Mouse (Mus musculus): Measurements from ENCODE around the gene Ing5.
"Not testable (repeated sequence)": the region's sequence is repeated elsewhere in the genome, so short reads cannot be mapped to it uniquely, and the experiment has no call there.

Ing5 gene

DNA sequence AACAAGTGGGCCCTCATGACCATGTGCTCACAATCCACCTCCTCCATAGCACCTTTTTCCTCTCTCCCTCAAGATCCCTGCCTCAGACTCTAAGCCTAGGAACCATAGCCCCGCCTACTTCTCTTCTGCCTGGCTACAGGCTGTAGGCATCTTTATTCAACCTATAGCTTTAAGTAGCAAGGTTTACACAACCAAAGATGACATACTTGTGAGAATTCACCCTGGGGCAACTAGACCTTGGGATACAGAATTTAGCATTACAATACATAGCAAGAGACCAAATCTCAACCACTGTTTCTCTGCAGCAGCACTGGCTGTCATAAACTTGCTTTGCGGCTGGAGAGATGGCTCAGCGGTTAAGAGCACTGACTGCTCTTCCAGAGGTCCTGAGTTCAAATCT is 6.2 kb downstream of the Ing5 start:
- DNase-seq (ENCODE audit: low read depth, low spot score): no peak

DNA sequence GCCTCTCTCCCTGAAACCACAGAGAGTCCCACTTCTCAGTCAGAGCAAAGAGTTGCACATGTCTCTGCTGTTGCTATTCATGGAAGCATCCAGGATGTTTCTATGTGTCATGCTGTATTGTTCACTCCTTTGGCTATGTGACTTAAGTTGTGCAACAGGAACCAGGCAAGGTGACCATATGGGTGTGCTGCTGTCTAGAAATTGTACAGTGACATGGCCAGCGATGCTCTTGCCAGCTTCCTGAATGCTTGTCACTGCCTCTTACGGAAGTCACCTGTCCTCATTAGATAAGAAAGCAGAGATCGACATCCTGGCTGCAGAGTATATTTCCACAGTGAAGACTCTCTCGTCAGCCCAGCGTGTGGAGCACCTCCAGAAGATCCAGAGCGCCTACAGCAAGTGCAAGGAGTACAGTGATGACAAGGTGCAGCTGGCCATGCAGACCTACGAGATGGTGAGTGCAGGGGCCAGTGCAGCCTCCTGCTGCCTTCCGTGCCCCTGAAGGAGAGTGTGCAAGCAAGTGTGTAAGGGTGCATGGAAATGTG is 7.8 kb downstream of the Ing5 start:
- no peak for DNase-seq (ENCODE audit: low read depth, low spot score)

DNA sequence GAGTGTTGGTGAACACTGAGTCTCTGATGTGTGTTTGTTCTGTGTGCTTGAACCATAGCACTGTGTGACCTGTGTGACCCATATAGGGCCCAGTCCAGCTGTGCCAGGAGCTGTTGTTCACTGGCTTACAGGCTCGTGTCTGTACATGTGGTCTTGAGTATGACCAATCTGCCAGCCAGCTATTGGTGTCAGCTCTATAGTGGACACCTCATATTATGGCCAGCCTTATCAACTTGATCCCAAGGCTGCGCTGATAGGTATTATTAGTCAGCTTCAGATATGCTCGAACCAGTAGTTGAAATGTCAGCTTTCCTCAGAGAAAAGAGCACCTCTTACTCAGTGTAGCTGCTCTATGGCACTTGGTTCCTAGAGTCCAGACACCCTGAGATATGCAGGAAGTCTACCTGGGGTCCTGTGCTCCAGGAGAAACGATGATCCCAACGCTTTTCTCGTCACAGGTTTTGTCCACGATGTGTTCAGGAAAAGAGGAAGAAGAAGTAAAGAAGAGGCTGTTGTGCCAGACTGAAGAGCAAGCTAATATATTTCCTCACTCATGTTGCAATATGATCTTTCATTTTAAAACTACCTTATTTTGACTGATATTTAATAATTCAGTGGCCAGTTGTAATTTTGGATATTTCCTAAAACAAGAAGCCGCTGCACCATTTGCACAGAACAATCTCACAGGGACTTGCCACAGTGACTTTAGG is 14.2 kb downstream of the Ing5 start:
- no peak for DNase-seq (ENCODE audit: low read depth, low spot score)

DNA sequence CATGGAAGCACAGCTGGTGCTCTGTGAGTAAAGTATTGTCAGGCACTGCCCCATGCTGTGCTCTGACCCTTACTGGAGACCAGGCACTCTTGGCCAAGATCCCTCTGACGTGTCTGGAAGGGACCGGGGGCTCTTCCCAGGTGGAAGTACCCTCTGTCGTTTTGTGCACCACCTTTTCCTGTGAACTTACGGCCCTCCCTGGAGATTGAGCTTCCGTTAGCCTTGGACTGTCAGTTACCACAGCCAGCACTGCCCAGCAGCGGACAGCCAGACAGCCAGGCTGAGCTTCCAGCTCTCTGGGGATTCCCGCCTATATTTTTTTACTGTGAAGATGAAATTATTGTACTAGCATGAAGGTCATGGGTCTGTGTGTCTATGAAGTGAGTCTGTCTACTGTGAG is 15.0 kb downstream of the Ing5 start:
- no peak for DNase-seq (ENCODE audit: low read depth, low spot score)

DNA sequence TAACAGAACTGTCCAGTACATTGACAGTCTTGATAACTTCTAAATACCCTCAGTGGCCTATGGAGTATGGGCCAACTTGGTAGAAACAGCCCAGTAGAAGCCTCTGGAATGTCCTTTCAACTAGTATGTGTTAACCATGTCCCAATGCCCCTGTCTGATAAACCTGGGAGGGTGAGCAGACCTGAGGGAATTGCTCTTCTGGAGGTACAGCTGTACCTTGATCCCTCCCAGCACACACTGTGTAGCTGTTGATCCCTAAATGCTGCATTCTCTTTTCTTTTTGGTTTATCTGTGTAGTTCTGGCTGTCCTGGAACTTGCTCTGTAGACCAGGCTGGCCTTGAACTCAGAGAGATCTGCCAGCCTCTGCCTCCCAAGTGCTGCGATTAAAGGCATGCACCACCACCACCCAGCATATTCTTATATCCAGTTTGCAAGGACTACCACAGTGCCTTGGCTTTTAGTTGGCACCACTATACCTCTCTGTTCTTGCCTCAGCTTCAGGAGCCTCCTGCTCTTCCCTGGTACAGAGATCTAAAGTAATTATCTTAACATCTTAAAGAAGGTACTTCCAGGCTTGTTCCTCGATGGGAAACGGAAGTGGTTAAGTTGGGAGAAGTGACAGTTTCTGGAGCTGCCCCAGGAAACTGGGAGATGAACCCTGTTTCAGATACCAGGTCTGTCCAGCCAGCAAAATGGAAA is 20.2 kb downstream of the Ing5 start:
- DNase-seq (ENCODE audit: low read depth, low spot score): no peak

DNA sequence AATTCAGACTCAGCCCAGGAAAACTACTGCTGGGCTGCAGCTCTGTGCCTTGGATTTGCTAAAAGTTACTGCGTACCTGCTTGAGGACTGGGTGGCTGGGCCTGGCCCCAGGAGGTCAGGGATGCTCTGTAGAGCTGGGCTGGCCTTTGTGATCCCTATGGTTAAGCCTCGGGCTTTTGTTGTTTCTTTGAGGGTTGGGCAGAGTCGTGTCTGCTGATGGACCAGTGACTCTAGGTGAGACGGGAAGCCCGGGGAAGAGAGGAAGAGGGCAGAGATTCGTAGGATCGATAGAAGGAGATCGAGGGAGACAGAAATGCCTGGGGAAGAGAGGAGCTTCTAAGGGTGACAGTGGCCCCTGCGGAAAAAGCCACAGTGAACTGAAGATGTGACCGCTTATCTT is 20.8 kb downstream of the Ing5 start, which contains the start of gene D2hgdh:
Gene D2hgdh (plus strand): TSS at position 301 of the 400 bp plus-strand sequence.
- DNase-seq (ENCODE audit: low read depth, low spot score): no peak

DNA sequence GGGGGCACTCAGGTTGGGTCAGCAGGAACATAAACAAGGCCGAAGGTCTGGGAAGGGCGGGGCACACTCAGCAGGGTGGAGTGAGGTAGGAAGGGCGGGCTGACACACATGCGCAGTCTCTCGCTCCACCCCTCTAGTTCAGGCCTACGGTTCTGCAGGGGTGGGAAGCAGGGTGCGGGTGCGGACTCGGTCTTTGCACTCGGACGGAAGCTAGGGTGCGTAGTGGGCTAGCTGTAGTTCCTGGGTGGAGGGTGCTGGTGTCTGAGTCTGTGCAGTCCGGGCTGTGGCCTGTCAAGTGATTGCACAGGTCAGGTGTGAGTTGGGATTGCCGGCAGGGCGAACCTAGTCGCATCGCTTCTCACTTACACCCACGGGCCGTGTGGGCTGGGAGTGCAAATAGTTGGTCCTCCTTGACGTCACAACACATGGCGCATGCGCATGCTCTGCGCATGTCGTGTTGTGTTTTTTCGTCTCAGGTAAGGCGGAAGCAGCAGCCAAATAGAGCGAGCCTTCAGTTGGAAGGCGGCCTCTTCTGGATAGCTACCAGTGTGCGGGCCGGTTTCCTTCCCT is 21.4 kb downstream of the Ing5 start:
- peak; percentile 94 for DNase-seq (ENCODE audit: low read depth, low spot score)

DNA sequence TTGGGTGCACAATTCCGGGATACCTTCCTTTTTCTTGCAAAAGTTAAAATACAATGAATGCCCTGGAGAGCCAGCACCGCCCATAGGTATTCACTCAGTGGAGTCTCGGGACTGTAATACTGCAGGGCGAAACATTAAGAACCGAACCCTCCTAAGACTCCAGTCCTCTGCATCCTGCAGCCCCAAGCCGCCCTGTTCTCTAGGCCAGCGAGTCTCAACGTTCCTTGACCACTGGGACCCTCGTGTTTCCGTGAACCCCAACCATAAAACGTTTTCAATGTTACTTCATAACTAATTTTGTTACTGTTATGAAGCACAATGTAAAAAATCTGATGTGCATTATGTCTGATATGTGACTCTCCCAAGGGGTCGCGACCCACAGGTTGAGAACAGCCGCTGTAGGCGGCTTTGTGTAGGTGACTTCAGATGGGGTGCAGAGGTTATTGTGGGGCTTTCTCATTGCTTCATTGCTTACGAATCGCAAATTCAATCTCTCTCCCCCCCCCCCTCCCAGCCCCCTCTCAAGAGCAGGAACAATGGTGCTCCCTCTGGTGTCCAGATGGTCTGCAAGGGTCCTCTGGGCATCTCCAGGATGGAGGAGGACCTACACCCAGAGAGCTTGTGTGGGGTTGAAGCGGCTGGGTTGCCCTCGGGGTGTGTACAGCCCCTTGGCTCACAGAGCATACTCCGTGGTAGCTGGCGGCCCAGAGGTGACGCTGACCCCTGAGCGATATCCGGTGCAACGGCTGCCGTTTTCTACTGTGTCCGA is 22.2 kb downstream of the Ing5 start:
- DNase-seq (ENCODE audit: low read depth, low spot score): no peak

DNA sequence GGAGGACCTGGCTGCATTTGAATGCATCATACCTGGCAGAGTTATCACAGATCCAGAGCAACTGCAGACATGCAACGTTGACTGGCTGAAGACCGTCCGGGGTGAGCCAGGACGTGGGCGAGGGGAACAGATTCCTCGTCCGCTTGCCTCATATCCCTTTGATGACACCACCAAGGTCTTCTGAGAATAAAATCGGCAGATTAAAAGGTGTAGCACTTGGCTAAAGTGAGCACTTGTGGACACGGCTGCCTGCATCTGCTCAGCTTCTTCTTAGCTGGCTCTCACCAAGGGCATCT is 22.7 kb downstream of the Ing5 start:
- no peak for DNase-seq (ENCODE audit: low read depth, low spot score)

DNA sequence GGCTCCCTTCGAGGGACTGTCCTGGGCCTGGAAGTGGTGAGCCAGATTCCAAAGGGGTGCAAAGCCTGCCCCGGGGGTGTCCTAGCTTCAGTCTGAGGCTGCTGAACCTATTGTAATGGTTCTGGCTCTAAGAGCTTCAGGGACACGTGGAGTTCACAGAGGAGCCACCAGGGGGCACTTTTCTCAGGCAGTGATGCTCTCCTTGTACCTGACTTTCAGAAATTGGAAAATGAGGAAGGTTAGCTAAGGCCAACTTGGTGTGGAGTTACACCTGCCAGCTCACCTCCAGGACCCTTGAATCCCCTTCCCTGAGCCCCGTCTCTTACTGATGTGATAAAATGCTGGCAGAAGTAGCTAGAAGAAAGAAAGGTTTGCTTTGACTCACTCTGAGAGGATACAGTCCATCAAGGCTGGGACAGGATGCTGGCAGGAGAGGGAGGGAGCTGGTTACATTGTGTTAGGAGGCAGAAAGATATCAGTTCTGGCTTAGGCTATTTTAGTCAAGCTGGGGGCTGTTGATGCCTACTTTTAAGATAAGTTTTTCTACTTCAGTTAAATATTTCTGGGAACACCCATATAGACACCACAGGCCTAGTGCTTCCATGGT is 29.1 kb downstream of the Ing5 start:
- not testable (repeated sequence) for DNase-seq (ENCODE audit: low read depth, low spot score)

DNA sequence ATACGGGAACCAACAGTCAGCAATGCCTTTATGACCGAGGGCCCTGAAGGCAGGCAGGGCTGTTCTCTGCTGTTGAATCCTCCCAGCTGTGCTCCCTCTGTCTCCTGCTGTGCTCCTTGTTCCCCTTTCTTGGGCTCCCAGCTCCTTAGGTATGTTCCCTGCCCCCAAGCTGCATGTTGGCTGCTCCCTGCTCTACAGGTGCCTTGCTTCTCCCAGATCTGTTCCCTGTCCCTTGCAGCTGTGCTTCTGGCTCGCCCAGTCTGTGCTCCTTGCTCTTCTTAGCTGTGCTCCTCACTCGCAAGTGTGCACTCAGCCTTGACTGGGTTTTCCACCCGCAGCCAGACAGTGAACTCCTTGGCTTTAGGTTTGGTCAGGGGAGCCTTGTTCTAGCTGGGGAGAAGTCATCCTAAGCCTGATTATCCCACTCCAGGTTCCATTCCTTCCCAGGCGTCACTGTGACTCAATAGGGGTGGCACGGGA is 30.9 kb downstream of the Ing5 start:
- DNase-seq (ENCODE audit: low read depth, low spot score): no peak

DNA sequence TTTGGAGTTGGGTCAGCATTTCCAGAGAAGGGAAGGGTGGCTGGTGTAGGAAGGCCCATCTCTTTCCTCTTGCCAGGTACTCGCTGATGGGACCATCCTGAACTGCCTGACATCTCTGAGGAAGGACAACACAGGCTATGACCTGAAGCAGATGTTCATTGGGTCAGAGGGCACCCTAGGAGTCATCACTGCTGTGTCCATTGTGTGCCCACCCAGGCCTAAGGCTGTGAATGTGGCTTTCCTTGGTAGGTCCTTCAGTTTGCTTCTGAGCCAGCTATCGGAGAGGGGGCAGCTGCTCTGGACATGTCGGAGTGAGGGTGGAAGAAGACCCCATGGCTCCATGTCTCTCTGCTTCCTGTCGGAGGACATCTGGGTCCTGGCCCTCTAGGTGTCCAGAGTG is 31.4 kb downstream of the Ing5 start:
- no peak for DNase-seq (ENCODE audit: low read depth, low spot score)

DNA sequence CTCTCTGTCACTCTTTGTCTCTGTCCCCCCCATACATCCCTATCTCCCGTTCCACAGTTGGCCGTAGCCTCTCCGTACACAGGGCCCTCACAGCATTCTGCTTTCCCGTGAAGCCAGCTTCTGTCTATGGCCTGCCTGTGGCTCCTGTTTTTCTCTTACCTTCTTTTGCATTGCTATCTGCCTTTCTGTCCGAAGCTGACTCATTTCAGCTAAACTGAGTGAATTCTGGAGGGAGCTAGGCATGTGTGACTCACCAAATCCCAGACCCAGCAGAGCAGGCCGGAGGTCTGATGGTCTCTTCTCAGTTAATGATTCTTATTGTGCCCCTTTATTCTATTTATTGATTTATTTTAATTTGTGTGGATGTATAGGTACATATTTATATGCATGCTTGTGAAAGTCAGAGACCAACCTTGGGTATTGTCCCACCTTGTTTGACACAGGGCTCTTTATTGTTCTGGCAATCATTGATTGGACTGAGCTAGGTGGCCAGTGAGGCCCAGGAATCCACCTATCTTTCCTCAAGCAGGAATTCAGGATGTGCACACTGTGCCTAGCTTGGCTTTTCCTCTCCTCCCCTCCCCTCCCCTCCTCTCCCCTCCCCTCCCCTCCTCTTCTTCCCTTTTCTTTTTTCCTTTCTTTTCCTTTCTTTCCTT is 32.2 kb downstream of the Ing5 start:
- DNase-seq (ENCODE audit: low read depth, low spot score): no peak

DNA sequence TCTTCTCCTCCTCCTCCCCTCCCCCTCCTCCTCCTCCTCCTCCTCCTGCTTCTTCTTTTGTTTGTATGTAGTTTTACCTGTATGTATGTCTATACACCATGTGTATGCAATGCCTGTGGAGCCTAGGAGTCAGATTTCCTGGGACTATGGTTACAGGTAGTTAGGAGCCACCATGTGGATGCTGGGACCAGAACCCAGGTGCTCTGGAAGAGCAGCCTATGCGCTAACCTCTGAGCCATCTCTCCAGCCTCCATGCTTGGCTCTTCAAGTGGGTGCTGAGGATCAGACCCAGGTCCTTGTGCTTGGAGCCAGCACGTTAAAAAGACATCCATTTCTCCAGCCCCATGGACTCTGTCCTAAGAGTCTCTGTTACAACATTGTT is 32.8 kb downstream of the Ing5 start:
- no peak for DNase-seq (ENCODE audit: low read depth, low spot score)

DNA sequence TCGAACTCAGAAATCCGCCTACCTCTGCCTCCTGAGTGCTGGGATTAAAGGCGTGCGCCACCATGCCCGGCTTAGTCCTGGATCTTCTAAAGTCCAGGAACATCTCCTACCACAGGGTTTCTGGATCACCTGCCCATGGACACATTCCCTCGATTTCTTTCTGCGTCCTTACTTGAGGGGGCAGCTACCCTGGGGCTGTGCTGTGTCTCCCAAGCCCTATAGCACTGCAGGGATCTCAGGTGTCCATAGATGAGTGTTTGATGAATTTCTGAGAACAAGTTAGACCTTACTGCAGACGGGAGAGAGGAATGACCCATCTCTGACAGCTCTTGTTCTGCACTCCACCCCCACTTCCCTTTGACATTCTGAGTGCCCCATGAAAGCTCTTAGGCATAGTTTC is 33.6 kb downstream of the Ing5 start:
- DNase-seq (ENCODE audit: low read depth, low spot score): no peak

DNA sequence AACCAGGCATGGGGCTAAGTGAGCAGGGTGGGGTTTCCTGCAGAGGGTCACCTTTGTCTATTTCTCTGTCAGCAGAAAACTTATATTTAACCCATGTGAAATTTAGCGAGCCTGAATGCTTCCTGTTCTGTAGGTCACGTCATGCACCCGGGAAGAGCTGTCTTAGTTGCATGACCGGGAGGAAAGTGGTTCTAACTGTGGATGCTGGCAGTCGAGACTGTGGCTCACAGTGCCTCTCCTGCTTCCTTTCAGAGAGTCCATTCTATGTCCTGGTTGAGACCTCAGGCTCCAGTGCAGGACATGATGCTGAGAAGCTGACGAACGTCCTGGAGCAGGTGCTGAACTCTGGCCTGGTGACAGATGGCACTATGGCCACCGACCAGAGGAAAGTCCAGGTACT is 34.8 kb downstream of the Ing5 start:
- not testable (repeated sequence) for DNase-seq (ENCODE audit: low read depth, low spot score)

DNA sequence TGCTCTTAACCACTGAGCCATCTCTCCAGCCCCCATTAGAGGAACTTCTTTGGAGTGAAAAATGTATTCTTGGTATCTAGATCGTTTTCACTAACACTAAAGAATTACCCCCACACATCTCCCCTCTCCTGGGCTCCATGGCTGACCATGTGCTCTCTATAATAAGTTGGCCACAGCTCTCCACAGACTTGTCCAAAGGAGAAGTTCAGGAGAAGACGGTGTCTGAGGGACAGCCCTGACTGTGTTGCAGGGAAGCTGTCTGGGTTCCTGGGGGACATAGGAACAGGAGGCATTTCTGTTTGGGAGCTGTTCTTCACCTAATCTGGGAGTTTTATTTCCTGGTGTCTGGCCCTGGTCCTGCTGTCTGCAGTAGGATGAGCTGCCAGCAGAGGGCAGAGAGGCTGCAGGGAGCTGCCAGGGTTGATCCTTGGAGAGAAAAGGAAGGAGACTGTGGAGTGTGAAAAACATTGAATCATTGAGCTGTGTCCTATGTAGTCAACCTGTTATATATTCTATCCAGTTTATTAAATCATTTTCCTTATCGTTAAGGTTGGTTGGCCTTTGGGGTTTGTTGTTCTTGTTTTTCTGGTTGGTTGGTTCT is 42.1 kb downstream of the Ing5 start:
- DNase-seq (ENCODE audit: low read depth, low spot score): not testable (repeated sequence)

DNA sequence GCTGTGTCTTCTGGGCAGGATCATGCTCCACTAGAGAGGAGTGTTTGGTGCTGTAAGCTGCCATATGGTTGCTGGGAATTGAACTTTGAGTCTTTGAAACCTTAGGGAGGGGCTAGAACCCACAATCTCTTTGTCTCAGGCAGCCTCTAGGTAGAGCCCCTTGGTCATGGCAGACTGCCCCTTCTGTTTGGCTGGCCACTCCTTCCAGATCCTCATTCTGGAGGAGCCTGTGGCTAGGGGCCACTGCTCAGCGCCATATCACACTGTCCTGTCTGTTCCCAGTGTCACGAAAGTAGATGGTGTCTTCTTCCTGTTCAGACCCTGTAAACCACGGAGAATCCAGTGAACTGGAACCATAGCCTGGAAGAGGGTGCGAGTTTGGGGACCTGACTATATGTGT is 52.0 kb downstream of the Ing5 start:
- DNase-seq (ENCODE audit: low read depth, low spot score): not testable (repeated sequence)

DNA sequence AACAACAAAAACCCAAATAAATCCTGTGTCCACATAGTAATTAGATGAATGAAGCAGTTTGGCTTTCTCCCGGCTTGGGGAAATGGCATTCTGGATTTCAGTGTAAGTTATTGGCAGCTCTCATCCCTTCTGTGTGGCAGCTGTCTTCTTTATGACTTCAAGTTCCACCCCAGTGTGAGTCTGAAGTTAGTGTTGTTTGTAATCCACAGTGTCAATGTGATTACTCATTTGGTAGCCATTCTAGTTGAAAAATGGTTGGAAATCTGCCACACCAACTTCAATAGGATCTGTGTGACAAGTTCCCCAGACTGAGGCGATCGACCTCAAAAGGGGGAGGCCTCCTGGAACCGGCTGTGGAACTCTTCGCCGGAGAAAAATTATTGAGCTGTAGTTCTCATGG is 53.6 kb downstream of the Ing5 start:
- no peak for DNase-seq (ENCODE audit: low read depth, low spot score)

DNA sequence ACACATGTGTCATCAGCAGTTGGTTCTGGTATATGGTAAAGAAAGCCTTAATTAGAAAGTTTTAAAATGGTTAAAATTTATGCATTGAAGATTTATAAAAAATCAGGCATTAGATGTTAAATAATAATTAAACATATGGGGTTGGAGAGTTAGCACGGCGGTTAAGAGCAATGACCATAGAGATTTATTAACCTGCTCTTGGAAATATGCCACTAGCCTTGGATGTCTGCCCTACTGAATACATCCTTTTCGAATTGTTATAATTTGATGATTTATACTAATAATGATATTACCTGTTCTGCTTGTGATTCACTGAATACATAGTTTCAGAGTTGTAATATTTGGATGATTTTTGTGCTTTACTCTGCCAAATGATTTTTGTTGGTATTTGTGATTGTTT is 54.2 kb downstream of the Ing5 start:
- DNase-seq (ENCODE audit: low read depth, low spot score): no peak

DNA sequence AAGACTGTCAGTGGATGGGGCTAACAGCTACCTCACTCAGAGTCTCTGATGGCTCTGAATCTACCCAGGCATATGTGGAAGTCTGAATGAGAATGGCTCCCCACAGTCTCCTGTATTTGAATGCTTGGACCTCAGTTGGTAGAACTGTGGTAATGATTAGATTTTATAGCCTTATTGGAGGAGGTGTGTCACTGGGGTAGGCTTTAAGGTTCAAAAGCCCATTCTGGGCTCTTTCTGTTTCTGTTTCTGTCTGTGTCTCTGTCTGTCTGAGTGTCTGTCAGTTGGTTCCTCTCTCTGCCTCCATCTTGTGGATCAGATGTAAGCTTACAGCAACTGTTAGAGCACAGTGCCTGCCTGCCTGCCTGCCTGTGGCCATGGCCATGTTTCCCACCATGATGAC is 55.9 kb downstream of the Ing5 start:
- DNase-seq (ENCODE audit: low read depth, low spot score): no peak

All from WW6 (cell line).